Mouse (Mus musculus): ENCODE data around the gene S100pbp. TPM values are rescaled to one million over a fixed set of nuclear protein-coding genes. Genes with fewer than 3 reads are reported as not detected.
"Not testable (repeated sequence)": the region's sequence is repeated elsewhere in the genome, so short reads cannot be mapped to it uniquely, and the experiment has no call there.

The S100pbp gene
- polyA plus RNA-seq, 1 experiment from 2014 or later = 15.7 TPM

- not testable (repeated sequence) for H3K27me3 ChIP-seq (ENCODE audit: control insufficient read depth, insufficient read depth, low read length); H3K4me1 ChIP-seq (ENCODE audit: control insufficient read depth in 2 of 2, insufficient read depth in 2 of 2, low read length in 2 of 2); H3K9me3 ChIP-seq (ENCODE audit: control insufficient read depth, low read length); H3K9ac ChIP-seq (ENCODE audit: low read length); H3K27ac ChIP-seq (replicated peaks in 1 of 2; ENCODE audit: control insufficient read depth in 1 of 2, insufficient read depth in 1 of 2, low read depth in 2 of 2, low read length in 2 of 2); H3K4me3 ChIP-seq (ENCODE audit: control insufficient read depth in 1 of 2, insufficient read depth in 1 of 2, low read depth in 1 of 2, low read length in 2 of 2); ATAC-seq (ENCODE audit: insufficient number of reproducible peaks, insufficient read depth, low FRiP score, low read depth); H3K4me2 ChIP-seq (ENCODE audit: low read length)
- WGBS = 67% methylated on average over 3 of the region's 3 CpGs
- H3K36me3 ChIP-seq (ENCODE audit: control insufficient read depth, insufficient read depth, low read length) = peaks cover 95% of the 10 kb centered on the region
Observed at GRCm38 (mm10) chr4:129212486-129212885, 23.0 kb upstream of the S100pbp start.

- no peak for ATAC-seq (ENCODE audit: insufficient number of reproducible peaks, insufficient read depth, low FRiP score, low read depth)
- 70% methylated on average over 4 of the region's 4 CpGs for WGBS
- no peak overlapping the region for H3K4me2 ChIP-seq (ENCODE audit: low read length)
- no peak overlapping the region for H3K9ac ChIP-seq (ENCODE audit: low read length)
- no peak overlapping the region for H3K27ac ChIP-seq (replicated peaks in 1 of 2; ENCODE audit: control insufficient read depth in 1 of 2, insufficient read depth in 1 of 2, low read depth in 2 of 2, low read length in 2 of 2)
- no peaks in the 10 kb centered on the region for H3K27me3 ChIP-seq (ENCODE audit: control insufficient read depth, insufficient read depth, low read length)
- H3K4me3 ChIP-seq (ENCODE audit: control insufficient read depth in 1 of 2, insufficient read depth in 1 of 2, low read depth in 1 of 2, low read length in 2 of 2) = no peak overlapping the region
- no peaks in the 10 kb centered on the region for H3K9me3 ChIP-seq (ENCODE audit: control insufficient read depth, low read length)
- no peaks in the 10 kb centered on the region for H3K4me1 ChIP-seq (ENCODE audit: control insufficient read depth in 2 of 2, insufficient read depth in 2 of 2, low read length in 2 of 2)
- peaks cover 95% of the 10 kb centered on the region for H3K36me3 ChIP-seq (ENCODE audit: control insufficient read depth, insufficient read depth, low read length)
Observed at GRCm38 (mm10) chr4:129211461-129211860, 21.9 kb upstream of the S100pbp start.

GRCm38 (mm10) chr4:129209504-129209903 is 20.0 kb upstream of the S100pbp start:
- H3K27ac ChIP-seq (replicated peaks in 1 of 2; ENCODE audit: control insufficient read depth in 1 of 2, insufficient read depth in 1 of 2, low read depth in 2 of 2, low read length in 2 of 2) = no peak overlapping the region
- no peak overlapping the region for H3K9ac ChIP-seq (ENCODE audit: low read length)
- H3K36me3 ChIP-seq (ENCODE audit: control insufficient read depth, insufficient read depth, low read length) = peaks cover 96% of the 10 kb centered on the region
- WGBS = 62% methylated on average over 7 of the region's 7 CpGs
- no peaks in the 10 kb centered on the region for H3K9me3 ChIP-seq (ENCODE audit: control insufficient read depth, low read length)
- H3K4me2 ChIP-seq (ENCODE audit: low read length) = no peak overlapping the region
- ATAC-seq (ENCODE audit: insufficient number of reproducible peaks, insufficient read depth, low FRiP score, low read depth) = no peak
- H3K4me1 ChIP-seq (ENCODE audit: control insufficient read depth in 2 of 2, insufficient read depth in 2 of 2, low read length in 2 of 2) = no peaks in the 10 kb centered on the region
- no peak overlapping the region for H3K4me3 ChIP-seq (ENCODE audit: control insufficient read depth in 1 of 2, insufficient read depth in 1 of 2, low read depth in 1 of 2, low read length in 2 of 2)
- H3K27me3 ChIP-seq (ENCODE audit: control insufficient read depth, insufficient read depth, low read length) = no peaks in the 10 kb centered on the region

DNA sequence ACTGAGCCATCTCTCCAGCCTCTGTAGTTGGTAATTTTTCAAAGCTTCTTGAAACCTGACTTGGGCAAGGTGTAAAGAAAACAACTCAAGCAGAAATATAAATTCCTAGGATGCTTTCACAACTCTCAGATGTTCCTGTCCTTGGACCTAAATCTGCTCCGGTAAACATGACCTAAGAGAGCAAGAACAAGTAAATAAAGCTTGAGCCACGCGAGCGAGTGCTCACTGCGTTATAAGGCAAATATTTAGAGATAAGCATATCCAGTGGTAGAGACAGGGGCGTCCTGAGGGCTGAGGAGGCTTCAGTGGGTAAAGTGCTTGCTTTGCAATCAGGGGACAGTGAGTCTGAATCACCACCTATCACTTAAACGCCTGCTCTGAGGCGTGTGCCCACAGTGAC is 17.3 kb upstream of the S100pbp start:
- no peak overlapping the region for H3K9ac ChIP-seq (ENCODE audit: low read length)
- no peak overlapping the region for H3K27ac ChIP-seq (replicated peaks in 1 of 2; ENCODE audit: control insufficient read depth in 1 of 2, insufficient read depth in 1 of 2, low read depth in 2 of 2, low read length in 2 of 2)
- H3K4me2 ChIP-seq (ENCODE audit: low read length) = no peak overlapping the region
- H3K4me1 ChIP-seq (ENCODE audit: control insufficient read depth in 2 of 2, insufficient read depth in 2 of 2, low read length in 2 of 2) = no peaks in the 10 kb centered on the region
- H3K9me3 ChIP-seq (ENCODE audit: control insufficient read depth, low read length) = no peaks in the 10 kb centered on the region
- WGBS = 83% methylated on average over 8 of the region's 8 CpGs
- H3K4me3 ChIP-seq (ENCODE audit: control insufficient read depth in 1 of 2, insufficient read depth in 1 of 2, low read depth in 1 of 2, low read length in 2 of 2) = no peak overlapping the region
- H3K36me3 ChIP-seq (ENCODE audit: control insufficient read depth, insufficient read depth, low read length) = peaks cover 96% of the 10 kb centered on the region
- H3K27me3 ChIP-seq (ENCODE audit: control insufficient read depth, insufficient read depth, low read length) = no peaks in the 10 kb centered on the region
- ATAC-seq (ENCODE audit: insufficient number of reproducible peaks, insufficient read depth, low FRiP score, low read depth) = no peak

DNA sequence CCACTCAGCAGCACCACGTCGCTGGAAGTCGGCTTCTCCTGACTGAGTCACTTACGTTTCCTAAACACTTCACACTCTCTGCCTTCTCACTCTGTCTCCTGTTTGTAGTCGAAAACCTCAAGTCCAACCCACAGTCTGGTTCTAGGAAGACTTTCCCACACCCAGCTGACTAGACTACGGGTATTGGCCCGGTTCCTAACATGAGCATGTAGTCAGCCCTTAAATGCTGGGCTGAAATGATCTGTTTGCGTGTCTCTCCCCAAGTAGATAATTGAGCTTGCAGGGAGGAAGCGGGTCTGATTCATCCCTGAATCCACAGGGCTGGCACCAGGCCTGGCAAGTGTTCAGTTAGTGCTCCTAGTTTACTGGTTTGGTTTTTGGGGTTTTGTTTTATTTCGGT is 15.1 kb upstream of the S100pbp start:
- no peak overlapping the region for H3K9ac ChIP-seq (ENCODE audit: low read length)
- H3K9me3 ChIP-seq (ENCODE audit: control insufficient read depth, low read length) = no peaks in the 10 kb centered on the region
- WGBS = 94% methylated on average over 10 of the region's 10 CpGs
- no peak overlapping the region for H3K27ac ChIP-seq (replicated peaks in 1 of 2; ENCODE audit: control insufficient read depth in 1 of 2, insufficient read depth in 1 of 2, low read depth in 2 of 2, low read length in 2 of 2)
- peaks cover 94% of the 10 kb centered on the region for H3K36me3 ChIP-seq (ENCODE audit: control insufficient read depth, insufficient read depth, low read length)
- H3K27me3 ChIP-seq (ENCODE audit: control insufficient read depth, insufficient read depth, low read length) = no peaks in the 10 kb centered on the region
- no peaks in the 10 kb centered on the region for H3K4me1 ChIP-seq (ENCODE audit: control insufficient read depth in 2 of 2, insufficient read depth in 2 of 2, low read length in 2 of 2)
- no peak for ATAC-seq (ENCODE audit: insufficient number of reproducible peaks, insufficient read depth, low FRiP score, low read depth)
- no peak overlapping the region for H3K4me2 ChIP-seq (ENCODE audit: low read length)
- H3K4me3 ChIP-seq (ENCODE audit: control insufficient read depth in 1 of 2, insufficient read depth in 1 of 2, low read depth in 1 of 2, low read length in 2 of 2) = no peak overlapping the region

DNA sequence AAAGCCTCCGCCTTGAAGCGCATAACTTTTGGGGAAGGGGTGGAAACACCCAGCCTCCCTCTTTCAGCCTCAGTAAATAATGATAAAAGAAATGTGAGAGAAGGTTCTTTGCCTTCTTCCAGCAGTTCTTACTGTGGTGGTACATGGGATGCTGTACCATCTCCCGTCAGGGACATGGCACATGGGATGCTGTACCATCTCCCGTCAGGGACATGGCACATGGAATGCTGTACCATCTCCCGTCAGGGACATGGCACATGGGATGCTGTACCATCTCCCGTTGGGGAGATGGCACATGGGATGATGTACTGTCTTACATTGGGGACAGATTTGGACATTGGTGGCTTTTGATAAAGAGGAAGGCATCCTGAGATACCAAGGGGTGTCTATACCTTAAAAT is 8.0 kb upstream of the S100pbp start:
- 98% methylated on average over 6 of the region's 6 CpGs for WGBS
- H3K4me3 ChIP-seq (ENCODE audit: control insufficient read depth in 1 of 2, insufficient read depth in 1 of 2, low read depth in 1 of 2, low read length in 2 of 2) = no peak overlapping the region
- peaks cover 70% of the 10 kb centered on the region for H3K36me3 ChIP-seq (ENCODE audit: control insufficient read depth, insufficient read depth, low read length)
- no peaks in the 10 kb centered on the region for H3K4me1 ChIP-seq (ENCODE audit: control insufficient read depth in 2 of 2, insufficient read depth in 2 of 2, low read length in 2 of 2)
- no peak for ATAC-seq (ENCODE audit: insufficient number of reproducible peaks, insufficient read depth, low FRiP score, low read depth)
- H3K9ac ChIP-seq (ENCODE audit: low read length) = no peak overlapping the region
- no peaks in the 10 kb centered on the region for H3K9me3 ChIP-seq (ENCODE audit: control insufficient read depth, low read length)
- H3K27ac ChIP-seq (replicated peaks in 1 of 2; ENCODE audit: control insufficient read depth in 1 of 2, insufficient read depth in 1 of 2, low read depth in 2 of 2, low read length in 2 of 2) = no peak overlapping the region
- no peaks in the 10 kb centered on the region for H3K27me3 ChIP-seq (ENCODE audit: control insufficient read depth, insufficient read depth, low read length)
- no peak overlapping the region for H3K4me2 ChIP-seq (ENCODE audit: low read length)

- H3K9me3 ChIP-seq (ENCODE audit: control insufficient read depth, low read length) = no peaks in the 10 kb centered on the region
- no peak overlapping the region for H3K27ac ChIP-seq (replicated peaks in 1 of 2; ENCODE audit: control insufficient read depth in 1 of 2, insufficient read depth in 1 of 2, low read depth in 2 of 2, low read length in 2 of 2)
- H3K9ac ChIP-seq (ENCODE audit: low read length) = no peak overlapping the region
- 80% methylated on average over 1 of the region's 1 CpGs for WGBS
- H3K4me3 ChIP-seq (ENCODE audit: control insufficient read depth in 1 of 2, insufficient read depth in 1 of 2, low read depth in 1 of 2, low read length in 2 of 2) = no peak overlapping the region
- peaks cover 44% of the 10 kb centered on the region for H3K36me3 ChIP-seq (ENCODE audit: control insufficient read depth, insufficient read depth, low read length)
- ATAC-seq (ENCODE audit: insufficient number of reproducible peaks, insufficient read depth, low FRiP score, low read depth) = no peak
- H3K4me1 ChIP-seq (ENCODE audit: control insufficient read depth in 2 of 2, insufficient read depth in 2 of 2, low read length in 2 of 2) = peaks cover 3 to 13% of the 10 kb centered on the region in 2 experiments
- H3K27me3 ChIP-seq (ENCODE audit: control insufficient read depth, insufficient read depth, low read length) = no peaks in the 10 kb centered on the region
- no peak overlapping the region for H3K4me2 ChIP-seq (ENCODE audit: low read length)
Observed at GRCm38 (mm10) chr4:129194280-129194679, 4.8 kb upstream of the S100pbp start.

DNA sequence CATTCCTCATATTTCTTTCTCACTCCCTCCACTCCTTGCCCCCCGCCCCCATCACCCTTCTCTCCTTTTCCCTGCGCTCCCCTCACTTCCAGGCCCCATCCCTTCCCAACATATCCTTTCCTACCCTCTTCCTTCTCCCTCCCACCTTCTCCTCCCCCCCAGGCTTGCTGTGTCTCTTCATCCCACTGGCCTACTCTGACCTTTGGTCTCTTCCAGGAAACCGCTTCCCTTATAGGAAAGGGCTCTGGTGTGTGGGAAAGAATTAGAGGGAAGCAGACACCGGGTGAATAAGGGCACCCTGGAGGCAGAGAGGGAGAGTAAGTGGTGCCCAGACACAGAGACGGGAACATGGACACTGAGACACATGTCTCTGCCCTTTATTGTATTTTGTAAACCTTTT is 2.2 kb upstream of the S100pbp start:
- peaks cover 3 to 21% of the 10 kb centered on the region in 2 experiments for H3K4me1 ChIP-seq (ENCODE audit: control insufficient read depth in 2 of 2, insufficient read depth in 2 of 2, low read length in 2 of 2)
- 71% methylated on average over 5 of the region's 5 CpGs for WGBS
- no peak for ATAC-seq (ENCODE audit: insufficient number of reproducible peaks, insufficient read depth, low FRiP score, low read depth)
- no peak overlapping the region for H3K4me3 ChIP-seq (ENCODE audit: control insufficient read depth in 1 of 2, insufficient read depth in 1 of 2, low read depth in 1 of 2, low read length in 2 of 2)
- H3K27me3 ChIP-seq (ENCODE audit: control insufficient read depth, insufficient read depth, low read length) = no peaks in the 10 kb centered on the region
- no peak overlapping the region for H3K27ac ChIP-seq (replicated peaks in 1 of 2; ENCODE audit: control insufficient read depth in 1 of 2, insufficient read depth in 1 of 2, low read depth in 2 of 2, low read length in 2 of 2)
- no peaks in the 10 kb centered on the region for H3K9me3 ChIP-seq (ENCODE audit: control insufficient read depth, low read length)
- H3K9ac ChIP-seq (ENCODE audit: low read length) = no peak overlapping the region
- H3K4me2 ChIP-seq (ENCODE audit: low read length) = no peak overlapping the region
- H3K36me3 ChIP-seq (ENCODE audit: control insufficient read depth, insufficient read depth, low read length) = peaks cover 28% of the 10 kb centered on the region
